Mouse (Mus musculus) heart, embryonic 11.5 days (tissue): ENCODE results near the gene Tpbg. TPM values are rescaled to one million over a fixed set of nuclear protein-coding genes. Genes with fewer than 3 reads are reported as not detected.
A peak's percentile ranks its signal among the peaks of the same experiment; 100 is the strongest.
"Not testable (repeated sequence)": the region's sequence is repeated elsewhere in the genome, so short reads cannot be mapped to it uniquely, and the experiment has no call there.

ENCODE experiments used
- ATAC-seq: fragments of 200-750 bp; cut with Nextera tagmentation; replicated peaks from 2 replicates; pipeline ENCODE4 v1.8.0; 2017; ENCODE audit warnings: moderate library complexity; ENCODE audit not compliant: insufficient number of reproducible peaks, low FRiP score, low TSS enrichment
- H3K27ac ChIP-seq: fragments of 300-500 bp; sonication (generic); 2 replicates; pipeline ENCODE4 v1.5.1; 2014; ENCODE audit warnings: mild to moderate bottlenecking, low read depth, low read length
- H3K27me3 ChIP-seq: fragments of 300-500 bp; sonication (generic); 2 replicates; pipeline ENCODE4 v1.6.1; 2014; ENCODE audit warnings: mild to moderate bottlenecking, low read length, mixed read lengths; ENCODE audit not compliant: control insufficient read depth, insufficient read depth
- H3K36me3 ChIP-seq: fragments of 300-500 bp; sonication (generic); 2 replicates; pipeline ENCODE4 v1.6.1; 2014; ENCODE audit warnings: mild to moderate bottlenecking, low read length, moderate library complexity, mixed read lengths; ENCODE audit not compliant: control insufficient read depth, insufficient read depth
- H3K4me1 ChIP-seq: fragments of 300-500 bp; sonication (generic); 2 replicates; pipeline ENCODE4 v1.6.1; 2014; ENCODE audit warnings: low read length; ENCODE audit not compliant: control insufficient read depth, insufficient read depth
- H3K4me2 ChIP-seq: fragments of 300-500 bp; sonication (generic); 2 replicates; pipeline ENCODE4 v1.6.1; 2014; ENCODE audit warnings: mild to moderate bottlenecking, moderate library complexity
- H3K4me3 ChIP-seq: fragments of 300-500 bp; sonication (generic); 2 replicates; pipeline ENCODE4 v1.5.1; 2014; ENCODE audit warnings: low read depth, low read length
- H3K9ac ChIP-seq: fragments of 300-500 bp; sonication (generic); 2 replicates; pipeline ENCODE4 v1.6.1; 2014; ENCODE audit warnings: mild to moderate bottlenecking, low read depth, low read length, moderate library complexity
- H3K9me3 ChIP-seq: fragments of 300-500 bp; sonication (generic); replicated peaks from 2 replicates; pipeline ENCODE4 v1.6.1; 2016; ENCODE audit warnings: low read length; ENCODE audit not compliant: control insufficient read depth
- WGBS: fragments of 180-500 bp; shearing (Covaris S2); extraction: QIAGEN DNeasy Blood & Tissue Kit; methylation state at CpG from one replicate; pipeline ENCODE4 v1.1.7; 2014; ENCODE audit not compliant: insufficient replicate concordance; 5-methylcytosine and 5-hydroxymethylcytosine counted together
- polyA plus RNA-seq: library from polyadenylated mRNA; unstranded; fragments of >200 nt; fragmentation: Nextera tagmentation; extraction: Ambion mirVana; gene quantifications from 2 replicates; pipeline ENCODE4 v1.2.1, GENCODE M21; 2014

The Tpbg gene
- polyA plus RNA-seq, result 7.5 and 8.2 TPM in 2 replicates

DNA sequence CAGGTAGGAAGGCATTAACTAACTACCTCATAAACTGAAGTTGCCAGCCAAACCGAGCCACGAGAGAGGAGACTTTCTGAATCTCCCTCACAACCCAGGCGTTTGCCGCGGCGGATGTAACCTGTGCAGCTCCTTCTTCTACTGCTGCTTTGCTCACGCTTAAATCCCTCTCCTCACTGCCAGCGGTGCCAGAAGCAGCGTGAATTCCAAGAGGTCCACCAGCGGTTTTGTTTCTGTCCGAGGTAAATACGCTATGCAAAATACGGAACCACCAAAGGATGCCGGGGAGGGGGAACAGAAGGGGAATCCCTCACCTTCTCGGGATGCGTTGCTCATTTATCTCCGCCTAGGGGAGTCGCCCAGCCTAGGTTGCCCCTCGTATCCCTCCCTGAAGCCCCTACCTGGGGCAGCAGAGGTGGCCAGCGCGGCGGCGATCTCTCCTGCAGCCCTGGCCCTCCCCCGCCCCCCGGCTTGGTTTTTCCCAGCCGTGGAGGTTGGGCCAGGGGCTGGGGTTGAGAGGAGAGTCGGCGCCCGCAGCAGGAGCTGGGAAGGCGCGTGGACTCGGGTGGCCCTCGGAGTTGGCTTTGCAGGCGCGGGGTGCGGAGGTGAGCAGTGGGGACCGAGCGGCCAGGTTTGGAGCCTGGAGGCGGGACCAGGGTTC is at the start of gene Tpbg:
Gene Tpbg, plus strand, starts transcription at position 30 of the 661 bp plus-strand sequence.
- under 1% methylated on average over 39 of the region's 39 CpGs for WGBS
- H3K4me2 ChIP-seq, result peak within 1 kb of the TSS; percentile 98
- ATAC-seq, result peak; percentile 80
- H3K27me3 ChIP-seq, result peaks cover 13% of the 10 kb centered on the region
- peak within 1 kb of the TSS; percentile 57; the same call in 1 of the 2 replicates for H3K27ac ChIP-seq
- H3K9ac ChIP-seq, result peak within 1 kb of the TSS; percentile 73
- no peaks in the 10 kb centered on the region for H3K36me3 ChIP-seq
- peaks cover 4% of the 10 kb centered on the region; the same call in 1 of the 2 replicates for H3K4me1 ChIP-seq
- H3K9me3 ChIP-seq, result no peaks in the 10 kb centered on the region
- H3K4me3 ChIP-seq, result peak within 1 kb of the TSS; percentile 65

DNA sequence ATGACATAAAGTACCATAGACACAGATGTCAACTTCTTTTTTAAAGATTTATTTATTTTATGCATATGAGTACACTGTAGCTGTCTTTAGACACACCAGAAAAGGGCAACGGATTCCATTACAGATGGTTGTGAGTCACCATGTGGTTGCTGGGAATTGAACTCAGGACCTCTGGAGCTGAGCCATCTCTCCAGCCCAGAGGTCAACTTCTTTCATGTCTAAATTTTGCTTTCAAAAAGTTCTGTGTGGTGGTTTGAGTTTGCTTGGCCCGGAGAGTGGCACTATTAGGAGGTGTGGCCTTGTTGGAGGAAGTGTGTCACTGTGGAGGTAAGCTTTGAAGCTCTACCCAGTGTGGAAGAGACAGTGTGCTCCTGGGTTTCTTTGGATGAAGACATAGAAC is 40.2 kb upstream of the Tpbg start:
- H3K9ac ChIP-seq, H3K27me3 ChIP-seq, H3K4me3 ChIP-seq, H3K27ac ChIP-seq, H3K36me3 ChIP-seq, H3K4me2 ChIP-seq, ATAC-seq, H3K4me1 ChIP-seq, H3K9me3 ChIP-seq: not testable (repeated sequence)
- WGBS, result 78% methylated on average over 2 of the region's 2 CpGs

DNA sequence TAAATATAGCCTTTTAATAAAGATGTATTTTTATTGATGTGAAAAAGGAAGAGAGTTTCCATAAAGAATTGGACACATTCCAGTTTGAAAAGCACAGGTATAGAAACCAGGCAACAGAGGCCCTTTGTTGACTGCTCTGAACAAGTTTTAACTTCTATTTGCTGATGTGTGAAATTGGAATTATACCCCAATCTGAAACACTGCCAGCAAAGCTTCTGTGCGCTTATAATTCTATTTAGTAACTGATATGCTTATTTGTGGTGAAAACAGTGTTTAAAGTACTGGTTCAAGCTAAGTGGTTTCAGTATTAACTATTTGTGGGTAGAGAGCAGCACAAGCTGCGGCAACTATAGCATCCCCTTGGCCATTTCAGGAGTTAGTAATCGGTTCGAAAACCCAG is 39.6 kb upstream of the Tpbg start:
- no peaks in the 10 kb centered on the region for H3K27me3 ChIP-seq
- WGBS, result 87% methylated on average over 4 of the region's 4 CpGs
- ATAC-seq, result no peak
- H3K4me2 ChIP-seq, result no peak overlapping the region
- no peak overlapping the region for H3K27ac ChIP-seq
- H3K4me1 ChIP-seq, result no peaks in the 10 kb centered on the region
- no peaks in the 10 kb centered on the region for H3K9me3 ChIP-seq
- no peaks in the 10 kb centered on the region for H3K36me3 ChIP-seq
- H3K4me3 ChIP-seq, result no peak overlapping the region
- no peak overlapping the region for H3K9ac ChIP-seq

DNA sequence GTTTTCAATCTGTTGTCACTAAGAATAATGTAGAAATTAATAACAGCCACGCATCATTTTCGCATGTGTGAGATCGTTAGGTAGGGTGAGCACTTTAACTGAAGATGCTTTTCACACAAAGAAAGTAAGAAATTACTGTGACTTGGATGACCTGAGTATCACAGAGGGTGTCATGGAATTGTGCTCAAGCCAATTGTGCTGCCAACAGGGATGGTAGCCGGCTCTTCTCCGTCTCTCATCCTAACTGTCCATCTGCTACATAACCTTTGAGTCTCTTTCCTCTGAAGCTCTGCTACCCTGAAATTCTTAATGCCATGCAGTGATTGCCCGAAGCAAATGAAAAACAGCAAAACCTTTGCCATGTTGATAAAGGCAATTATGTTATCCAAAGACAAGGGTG is 35.8 kb upstream of the Tpbg start:
- H3K4me1 ChIP-seq, result no peaks in the 10 kb centered on the region
- no peaks in the 10 kb centered on the region for H3K36me3 ChIP-seq
- no peaks in the 10 kb centered on the region for H3K9me3 ChIP-seq
- WGBS, result 87% methylated on average over 6 of the region's 6 CpGs
- H3K9ac ChIP-seq, result no peak overlapping the region
- no peak overlapping the region for H3K4me2 ChIP-seq
- no peak overlapping the region for H3K27ac ChIP-seq
- H3K4me3 ChIP-seq, result no peak overlapping the region
- H3K27me3 ChIP-seq, result no peaks in the 10 kb centered on the region
- ATAC-seq, result no peak

DNA sequence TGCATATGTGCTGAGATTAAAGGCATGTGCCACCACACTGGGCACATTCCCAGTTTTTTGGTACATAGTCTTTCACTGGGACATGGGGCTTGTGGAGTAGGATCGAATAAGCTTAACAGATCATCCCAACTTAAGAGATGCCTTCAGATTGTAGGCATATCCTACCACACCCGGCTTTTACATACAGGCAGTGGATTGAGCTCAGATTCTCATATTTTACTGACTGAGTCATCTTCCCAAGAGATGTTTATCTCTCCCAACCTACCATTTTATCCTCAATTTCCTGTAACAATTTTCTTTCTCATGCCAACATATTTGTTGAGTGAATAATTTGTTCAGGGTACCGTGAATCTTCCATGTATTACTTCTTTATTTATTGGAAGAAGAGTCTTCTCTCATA is 32.9 kb upstream of the Tpbg start:
- H3K9me3 ChIP-seq, result no peaks in the 10 kb centered on the region
- H3K27ac ChIP-seq, result no peak overlapping the region
- no peak overlapping the region for H3K4me2 ChIP-seq
- no peaks in the 10 kb centered on the region for H3K4me1 ChIP-seq
- no peak for ATAC-seq
- no peaks in the 10 kb centered on the region for H3K36me3 ChIP-seq
- 81% methylated on average over 3 of the region's 3 CpGs for WGBS
- no peaks in the 10 kb centered on the region for H3K27me3 ChIP-seq
- H3K9ac ChIP-seq, result no peak overlapping the region
- H3K4me3 ChIP-seq, result no peak overlapping the region

DNA sequence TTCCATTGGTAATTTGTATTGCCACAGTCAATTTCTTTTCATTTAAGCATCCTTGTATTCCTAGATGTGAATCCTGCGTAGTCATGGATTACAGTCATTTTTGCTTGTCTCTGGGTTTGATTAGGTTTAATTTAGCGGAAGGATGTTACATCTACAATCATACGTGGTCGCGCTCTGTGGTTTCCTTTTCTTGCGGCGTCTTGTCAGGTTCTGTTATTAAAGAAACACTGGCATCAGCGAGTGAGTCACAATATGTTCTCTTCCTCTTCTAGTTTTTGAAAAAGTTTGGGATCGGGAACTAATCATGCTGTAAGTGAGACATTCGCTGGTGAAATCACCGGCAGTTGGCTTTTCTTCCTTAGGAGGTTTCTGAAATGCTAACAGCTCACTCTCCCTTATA is 21.4 kb upstream of the Tpbg start:
- Histone ChIP-seq H3K27me3 (no peaks in the 10 kb centered on the region), H3K9ac (no peak overlapping the region), H3K4me2 (no peak overlapping the region), H3K9me3 (no peaks in the 10 kb centered on the region), H3K36me3 (no peaks in the 10 kb centered on the region), H3K4me3 (no peak overlapping the region), H3K4me1 (no peaks in the 10 kb centered on the region), H3K27ac (no peak overlapping the region)
- no peak for ATAC-seq
- 84% methylated on average over 11 of the region's 11 CpGs for WGBS

DNA sequence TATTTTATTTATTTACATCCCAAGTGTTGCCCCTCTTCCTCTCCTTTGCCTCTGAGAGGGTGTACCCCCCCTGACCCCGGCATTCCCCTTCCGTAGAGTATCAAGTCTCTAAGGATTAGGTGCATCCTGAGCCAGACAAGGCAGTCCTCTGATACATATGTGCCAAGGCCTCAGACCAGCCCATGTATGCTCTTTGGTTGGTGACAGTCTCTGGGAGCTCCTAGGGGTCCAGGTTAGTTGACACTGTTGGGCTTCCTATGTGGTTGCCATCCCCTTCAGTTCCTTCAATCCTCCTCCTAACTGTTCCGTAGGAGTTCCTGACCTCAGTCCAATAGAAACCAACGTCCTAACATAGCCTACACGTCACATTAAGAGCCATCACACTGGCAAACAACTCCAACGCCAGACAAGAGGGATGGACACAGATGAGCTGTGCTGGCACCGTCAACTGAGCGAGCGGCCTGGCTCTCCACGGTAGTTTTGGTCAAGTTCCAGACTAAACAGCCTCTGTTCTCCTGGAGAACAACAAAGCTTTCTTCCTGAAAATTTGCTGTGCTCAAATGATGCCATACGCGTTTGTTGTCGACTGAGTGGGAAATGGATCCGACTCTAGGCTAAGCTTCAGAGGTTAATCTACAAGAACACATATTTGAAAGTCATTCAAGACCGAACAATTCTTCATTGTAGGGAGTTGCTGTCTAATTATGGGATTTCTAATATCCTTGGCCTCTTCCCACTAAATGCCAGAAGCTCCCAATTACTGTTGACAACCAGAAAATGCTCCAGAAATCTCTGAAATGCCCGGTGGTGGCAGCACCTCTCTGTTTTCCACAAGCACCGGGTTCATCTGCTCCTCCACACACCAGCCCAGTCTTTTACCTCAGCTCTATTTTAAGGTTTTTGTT is 6.4 kb upstream of the Tpbg start:
- no peaks in the 10 kb centered on the region for H3K27me3 ChIP-seq
- H3K4me1 ChIP-seq, result no peaks in the 10 kb centered on the region
- 79% methylated on average over 17 of the region's 17 CpGs for WGBS
- H3K9me3 ChIP-seq, result no peaks in the 10 kb centered on the region
- H3K36me3 ChIP-seq, result no peaks in the 10 kb centered on the region
- no peak overlapping the region for H3K4me3 ChIP-seq
- H3K27ac ChIP-seq, result no peak overlapping the region
- no peak for ATAC-seq
- no peak overlapping the region for H3K9ac ChIP-seq
- H3K4me2 ChIP-seq, result no peak overlapping the region

DNA sequence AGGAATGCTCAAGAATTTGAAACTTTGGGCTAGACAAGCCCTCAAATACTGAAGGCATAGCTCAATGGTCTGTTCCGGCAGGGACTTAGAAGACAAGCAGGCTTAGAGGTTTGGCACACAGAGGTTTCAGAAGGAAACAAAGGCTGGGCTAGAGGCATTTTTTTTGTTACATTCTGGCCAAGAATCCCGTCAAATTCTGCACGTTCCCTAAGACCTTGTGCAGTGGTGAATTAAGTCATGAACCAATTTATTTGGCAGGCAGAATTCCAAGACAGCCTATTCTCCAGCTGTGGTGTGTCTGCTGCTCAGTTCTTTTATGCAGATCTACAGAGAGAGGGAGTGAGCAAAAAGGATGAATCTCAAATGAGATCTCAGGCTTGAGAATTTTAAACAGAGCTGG is 2.6 kb upstream of the Tpbg start:
- Histone ChIP-seq H3K4me1 (peaks cover 4% of the 10 kb centered on the region; the same call in 1 of the 2 replicates), H3K9ac (no peak overlapping the region), H3K27ac (no peak overlapping the region), H3K4me3 (no peak overlapping the region), H3K9me3 (no peaks in the 10 kb centered on the region), H3K27me3 (peaks cover 8% of the 10 kb centered on the region), H3K4me2 (no peak overlapping the region), H3K36me3 (no peaks in the 10 kb centered on the region)
- no peak for ATAC-seq
- 58% methylated on average over 3 of the region's 3 CpGs for WGBS
